Mouse (Mus musculus): ENCODE results near the gene Cdc37. TPM values are rescaled to one million over a fixed set of nuclear protein-coding genes. Genes with fewer than 3 reads are reported as not detected.

Gene Cdc37
- total RNA-seq, 1 experiment from 2014 or later, result 174 TPM

DNA sequence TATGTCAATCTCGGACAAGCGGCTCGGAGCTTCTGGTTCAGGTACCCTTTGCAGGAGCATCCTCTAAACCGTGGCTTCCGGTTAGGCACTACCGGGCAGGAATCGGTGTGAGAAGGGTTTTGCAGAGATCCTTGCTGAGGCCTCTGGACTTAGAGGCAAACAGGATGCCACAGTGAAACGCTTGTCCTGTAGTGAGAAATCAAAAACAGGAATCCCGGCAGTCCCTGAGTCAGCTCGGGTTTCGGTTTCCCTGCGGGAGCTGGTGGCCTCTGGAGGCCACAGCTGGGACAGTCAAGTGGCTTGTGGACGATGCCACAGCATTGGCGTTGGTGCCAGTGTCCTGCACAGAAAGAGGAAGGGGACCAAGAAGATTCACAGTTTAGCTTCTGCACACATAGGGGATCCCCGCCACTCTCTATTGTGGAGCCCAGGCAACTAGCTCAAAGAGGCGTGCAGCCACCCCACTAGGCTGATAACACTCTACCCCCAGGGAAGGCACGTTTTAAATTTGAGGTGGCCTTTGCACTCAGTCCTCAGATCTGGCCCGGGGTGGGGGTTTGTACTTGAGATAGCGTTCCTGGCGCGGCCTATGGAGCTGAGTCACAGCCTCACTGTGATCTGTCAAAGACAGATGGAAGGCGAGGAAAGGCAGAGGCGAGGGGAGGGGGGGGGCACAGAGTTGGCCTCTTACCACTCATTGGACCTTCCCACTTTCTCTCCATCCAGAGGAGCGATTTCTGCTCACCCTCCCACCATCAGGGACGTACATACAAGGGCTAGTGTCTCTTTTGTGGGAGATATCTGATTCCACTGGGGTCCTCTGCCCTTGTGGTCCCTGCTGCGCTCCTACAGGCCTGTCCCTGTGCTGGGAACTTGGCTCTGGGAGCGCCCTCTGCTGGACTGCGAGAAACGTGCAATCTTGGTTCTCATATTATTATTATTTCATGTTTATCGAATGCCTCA, 18.7 kb upstream of the Cdc37 start:
- peak; percentile 53 for ATAC-seq (replicated peaks; ENCODE audit: insufficient number of reproducible peaks, low FRiP score, low TSS enrichment, poor library complexity, severe bottlenecking)

DNA sequence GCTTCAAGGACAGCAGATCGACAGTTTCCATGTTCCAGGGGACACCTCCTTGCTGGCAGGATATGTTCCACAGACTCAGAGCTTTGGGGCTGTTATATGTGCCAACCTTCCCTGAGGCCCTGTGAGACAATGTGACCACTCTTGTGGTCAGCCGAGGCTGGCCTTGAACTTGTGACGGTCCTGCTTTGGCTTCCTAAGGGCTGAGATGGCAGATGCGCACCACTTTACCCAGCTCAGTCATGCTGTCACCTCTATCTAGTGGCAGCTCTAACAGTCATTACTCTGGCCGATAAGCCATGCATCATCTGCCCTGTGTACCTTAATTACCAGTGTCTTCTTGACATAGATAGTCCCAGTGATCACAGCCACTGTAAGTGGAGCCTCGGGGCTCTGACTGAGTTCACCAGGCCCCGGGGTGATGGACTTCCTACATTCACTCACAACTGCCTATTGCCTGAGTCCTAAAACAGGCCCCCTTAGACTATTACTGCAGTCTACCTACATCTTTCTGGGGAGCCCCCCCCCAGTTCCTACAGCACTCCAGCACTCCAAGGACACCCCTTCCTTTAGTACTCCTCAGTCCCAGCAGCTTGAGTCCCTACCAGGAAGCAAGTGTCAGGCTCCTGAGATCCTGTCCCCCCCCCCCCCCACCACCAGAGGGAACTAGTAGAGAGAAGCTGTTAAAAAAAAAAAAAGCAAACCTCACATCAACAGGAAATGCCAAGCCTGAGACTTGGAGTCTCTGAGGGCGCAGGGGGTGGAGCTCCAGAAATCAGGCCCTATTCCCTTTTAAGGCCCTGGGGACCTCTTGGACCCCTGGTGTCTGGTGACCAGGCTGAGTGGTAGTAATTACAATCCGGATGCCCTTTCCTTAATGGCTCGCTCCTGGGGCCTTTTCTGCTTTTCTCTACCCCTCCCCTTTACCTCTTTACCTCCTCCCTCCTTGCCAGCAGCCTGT, 17.6 kb upstream of the Cdc37 start:
- no peak for ATAC-seq (replicated peaks; ENCODE audit: insufficient number of reproducible peaks, low FRiP score, low TSS enrichment, poor library complexity, severe bottlenecking)

DNA sequence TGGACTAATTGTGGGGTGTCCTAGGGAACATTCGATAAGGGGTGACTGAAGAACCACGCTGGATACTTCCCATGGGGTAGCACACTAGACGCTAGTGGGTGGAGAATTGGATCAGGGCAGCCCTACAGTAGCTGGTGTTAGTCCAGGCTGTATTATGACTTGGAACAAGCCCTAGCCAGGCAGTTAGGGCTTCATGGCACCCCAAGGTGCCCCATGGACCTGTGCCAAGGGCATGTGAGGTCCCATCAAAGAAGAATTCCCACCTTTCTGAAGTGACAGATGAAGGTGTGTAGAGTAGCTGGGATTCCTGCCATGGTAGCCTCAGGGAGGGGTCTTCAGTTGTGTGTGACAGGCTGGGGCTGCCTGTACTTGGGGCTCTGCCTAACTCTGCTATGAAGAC, 16.7 kb upstream of the Cdc37 start:
- no peak for ATAC-seq (replicated peaks; ENCODE audit: insufficient number of reproducible peaks, low FRiP score, low TSS enrichment, poor library complexity, severe bottlenecking)

GRCm38 (mm10) chr9:21165952-21166451, 16.2 kb upstream of the Cdc37 start:
- no peak for ATAC-seq (replicated peaks; ENCODE audit: insufficient number of reproducible peaks, low FRiP score, low TSS enrichment, poor library complexity, severe bottlenecking)

GRCm38 (mm10) chr9:21165041-21165951, 15.5 kb upstream of the Cdc37 start, which contains the start of gene Pde4a:
Gene Pde4a (plus strand): TSS chr9:21165714.
- ATAC-seq (replicated peaks; ENCODE audit: insufficient number of reproducible peaks, low FRiP score, low TSS enrichment, poor library complexity, severe bottlenecking), result no peak

DNA sequence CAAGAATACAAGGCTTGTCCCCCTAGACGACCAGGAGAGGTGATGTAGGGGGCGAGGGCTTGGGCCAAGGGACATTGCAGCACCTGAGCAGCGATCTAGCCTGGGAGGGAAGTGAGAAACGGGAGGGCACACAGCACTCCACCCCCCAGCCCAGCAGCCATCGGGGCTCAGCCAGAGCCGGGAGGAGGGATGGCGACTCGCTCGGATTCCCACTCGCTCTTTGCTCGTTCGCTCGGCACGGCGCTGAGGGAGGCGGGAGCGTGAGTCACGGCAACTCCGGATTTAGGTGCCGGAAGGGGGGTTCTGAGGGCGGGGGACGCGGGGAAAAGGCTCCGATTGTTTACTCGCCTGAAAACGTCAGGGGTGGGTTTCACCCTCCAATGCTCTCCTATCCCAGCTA, 14.3 kb upstream of the Cdc37 start:
- ATAC-seq (replicated peaks; ENCODE audit: insufficient number of reproducible peaks, low FRiP score, low TSS enrichment, poor library complexity, severe bottlenecking), result no peak

DNA sequence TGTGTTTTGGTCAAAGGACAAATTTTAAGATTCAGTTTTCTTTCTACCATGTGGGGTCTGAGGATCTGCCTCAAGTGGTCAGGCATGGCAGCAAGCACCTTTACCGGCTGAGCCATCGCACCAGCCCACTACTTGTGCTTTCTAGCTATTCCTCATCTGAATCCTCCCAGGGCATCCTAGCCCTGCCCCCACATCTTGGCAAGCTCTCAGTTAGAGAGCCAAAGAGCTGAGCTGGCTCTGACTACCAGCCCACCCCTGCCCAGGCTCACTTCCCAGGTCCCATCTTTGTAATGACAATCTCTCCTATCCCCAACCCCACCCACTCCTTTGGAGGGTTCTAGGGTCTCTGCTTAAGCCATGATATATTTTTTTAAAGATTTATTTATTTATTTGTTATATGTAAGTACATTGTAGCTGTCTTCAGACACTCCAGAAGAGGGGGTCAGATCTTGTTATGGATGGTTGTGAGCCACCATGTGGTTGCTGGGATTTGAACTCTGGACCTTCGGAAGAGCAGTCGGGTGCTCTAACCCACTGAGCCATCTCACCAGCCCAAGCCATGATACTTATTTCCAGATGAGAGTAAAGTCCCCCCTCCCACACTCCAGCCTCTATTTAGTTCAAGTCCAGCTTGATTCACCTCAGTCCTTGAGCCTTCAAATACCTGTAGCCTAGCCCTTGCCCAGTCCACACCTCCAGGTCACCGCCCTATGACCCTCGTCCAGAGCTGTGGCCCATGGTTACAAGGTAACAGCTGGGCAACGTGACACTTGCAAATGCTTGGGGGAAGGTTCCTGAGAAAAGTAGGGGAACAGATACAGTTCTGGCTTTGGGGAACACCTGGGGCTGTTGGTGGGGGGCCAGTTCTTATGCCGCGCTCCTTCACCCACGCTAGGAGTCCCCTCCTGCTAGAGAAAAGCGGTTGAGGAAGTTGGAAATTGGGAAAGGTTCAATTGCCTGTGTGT, 13.6 kb upstream of the Cdc37 start:
- no peak for ATAC-seq (replicated peaks; ENCODE audit: insufficient number of reproducible peaks, low FRiP score, low TSS enrichment, poor library complexity, severe bottlenecking)

DNA sequence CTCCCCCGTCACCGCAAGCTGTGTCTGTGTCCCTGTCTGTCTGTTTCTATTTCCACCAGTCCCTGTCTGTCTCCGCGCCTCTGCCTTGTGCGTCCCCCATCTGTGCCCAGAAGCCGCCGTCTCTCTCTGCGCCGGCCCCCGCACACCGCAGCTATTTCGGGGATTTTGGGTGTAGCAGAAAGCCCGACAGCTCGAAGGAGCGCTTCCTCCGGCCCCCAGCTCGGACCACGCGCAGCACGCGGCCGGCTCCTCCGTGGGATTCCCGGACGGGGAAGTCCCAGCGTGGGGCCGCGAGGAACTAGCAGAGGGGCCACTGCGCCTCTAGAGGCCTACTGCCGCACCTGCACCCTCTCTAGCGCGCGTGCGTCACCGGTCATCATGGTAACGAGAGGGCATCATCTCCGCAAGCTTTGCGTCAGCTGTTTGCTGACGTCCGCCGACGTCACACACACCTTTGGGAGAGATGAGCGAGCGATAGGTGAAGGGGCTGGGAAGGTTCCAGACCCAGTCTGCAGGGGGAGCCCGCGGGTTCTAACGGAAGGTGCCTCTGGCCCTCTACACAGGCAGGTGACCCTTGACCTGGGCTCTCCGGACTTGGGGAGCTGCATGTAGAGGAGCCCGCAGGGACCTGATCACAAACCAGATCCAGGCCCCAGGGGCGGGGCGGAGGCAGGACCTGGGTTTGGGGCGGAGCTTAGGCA, 11.6 kb upstream of the Cdc37 start:
- peak; percentile 91 for ATAC-seq (replicated peaks; ENCODE audit: insufficient number of reproducible peaks, low FRiP score, low TSS enrichment, poor library complexity, severe bottlenecking)

GRCm38 (mm10) chr9:21154787-21155186, 5.0 kb upstream of the Cdc37 start:
- no peak for ATAC-seq (replicated peaks; ENCODE audit: insufficient number of reproducible peaks, low FRiP score, low TSS enrichment, poor library complexity, severe bottlenecking)

DNA sequence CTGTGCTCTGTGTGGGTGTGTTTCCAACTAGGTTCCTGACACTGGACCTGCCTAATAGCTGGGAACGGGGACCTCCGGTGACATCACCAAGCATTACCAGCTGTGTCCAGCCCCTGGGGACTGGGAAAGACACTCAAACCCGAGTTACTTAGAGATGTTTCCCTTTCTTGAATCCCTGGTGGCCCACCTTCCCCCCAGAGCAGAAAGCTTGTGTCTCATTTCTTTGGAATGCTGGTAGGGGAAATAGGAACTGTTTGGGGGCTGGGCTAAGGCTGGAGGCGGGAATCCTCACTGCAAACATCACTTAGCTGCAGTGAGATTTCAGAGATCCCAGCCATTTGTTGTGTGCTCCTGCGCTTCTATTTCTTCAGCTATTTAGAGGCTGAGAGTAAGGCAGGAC, 4.1 kb upstream of the Cdc37 start:
- ATAC-seq (replicated peaks; ENCODE audit: insufficient number of reproducible peaks, low FRiP score, low TSS enrichment, poor library complexity, severe bottlenecking), result no peak

- ATAC-seq (replicated peaks; ENCODE audit: insufficient number of reproducible peaks, low FRiP score, low TSS enrichment, poor library complexity, severe bottlenecking), result no peak
These were observed 3.5 kb upstream of the Cdc37 start for GRCm38 (mm10) chr9:21153331-21153730.

GRCm38 (mm10) chr9:21152715-21153114, 2.9 kb upstream of the Cdc37 start:
- ATAC-seq (replicated peaks; ENCODE audit: insufficient number of reproducible peaks, low FRiP score, low TSS enrichment, poor library complexity, severe bottlenecking), result no peak

DNA sequence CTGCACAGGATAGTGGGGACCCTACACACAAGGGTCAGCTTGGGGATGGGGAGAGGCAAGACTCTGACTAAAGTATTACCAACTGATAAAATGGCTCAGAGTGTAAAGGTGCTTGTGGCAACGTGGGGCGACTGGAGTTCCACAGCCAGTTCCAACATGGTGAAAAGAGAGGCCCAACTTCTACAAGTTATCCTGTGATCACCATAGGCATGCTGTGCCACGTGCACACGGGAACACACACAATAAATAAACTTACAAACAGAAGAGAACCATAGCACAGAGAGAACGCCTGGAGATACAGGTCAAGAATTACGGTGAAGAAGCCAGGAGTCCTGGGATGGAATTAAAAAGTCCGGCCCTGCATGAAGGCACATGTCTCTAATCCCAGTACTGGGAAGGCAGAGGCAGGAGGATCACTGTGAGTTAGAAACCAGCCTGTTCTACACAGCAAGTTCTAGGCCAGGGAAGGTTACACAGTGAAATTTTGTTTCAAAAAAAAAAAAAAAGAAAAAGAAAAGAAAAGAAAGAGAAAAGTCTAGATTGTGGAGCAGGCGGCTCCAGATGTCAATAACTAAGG, 617 bp downstream of the Cdc37 start:
- ATAC-seq (replicated peaks; ENCODE audit: insufficient number of reproducible peaks, low FRiP score, low TSS enrichment, poor library complexity, severe bottlenecking), result no peak

- no peak for ATAC-seq (replicated peaks; ENCODE audit: insufficient number of reproducible peaks, low FRiP score, low TSS enrichment, poor library complexity, severe bottlenecking)
These were observed 1.4 kb downstream of the Cdc37 start for GRCm38 (mm10) chr9:21148427-21148826.

- peak; percentile 69 for ATAC-seq (replicated peaks; ENCODE audit: insufficient number of reproducible peaks, low FRiP score, low TSS enrichment, poor library complexity, severe bottlenecking)
These were observed 3.1 kb downstream of the Cdc37 start for GRCm38 (mm10) chr9:21146722-21147121.

DNA sequence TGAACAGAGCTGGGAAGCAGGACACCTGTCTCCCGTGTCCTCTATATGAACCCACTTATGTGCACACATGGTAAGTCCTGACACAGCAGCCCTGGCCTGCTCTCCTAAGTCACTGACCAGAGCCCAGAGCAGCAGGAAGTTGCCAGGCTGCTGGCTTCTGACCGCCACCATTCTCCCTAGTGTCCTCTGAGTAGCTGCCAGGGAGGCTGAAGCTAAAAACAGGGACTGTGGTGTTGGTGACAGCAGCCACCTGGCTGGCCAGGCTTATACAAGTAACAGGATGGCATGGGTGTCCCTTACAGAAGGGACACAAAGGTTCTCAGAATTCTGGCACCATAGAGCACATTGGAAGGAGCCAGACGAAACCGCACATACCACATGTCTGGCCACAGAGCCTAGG, 4.4 kb downstream of the Cdc37 start:
- ATAC-seq (replicated peaks; ENCODE audit: insufficient number of reproducible peaks, low FRiP score, low TSS enrichment, poor library complexity, severe bottlenecking), result no peak

All from monocyte, adult 5-6 weeks (primary cell).